Mouse (Mus musculus) adrenal gland, adult 18-20 months (tissue): ENCODE results near the gene Cap2. TPM values are rescaled to one million over a fixed set of nuclear protein-coding genes. Genes with fewer than 3 reads are reported as not detected.

Experiments used
- DNase-seq, 2 experiments: peaks; one replicate each; pipeline ENCODE4 v3.0.0; 2021 to 2022; ENCODE audit warnings: low spot score in 2 of 2
- total RNA-seq, 2 experiments: library from RNA; stranded (reverse); gene quantifications; 1 replicate in 1 of 2; 2 replicates in 1 of 2; pipeline ENCODE4 v1.2.3; 2021

Gene Cap2
- total RNA-seq, 2 experiments from 2014 or later, result 5.1 to 5.6 TPM

- no peak for DNase-seq
Observed at GRCm38 (mm10) chr13:46525295-46526255, 23.9 kb downstream of the Cap2 start.

- DNase-seq, result no peak
Observed at GRCm38 (mm10) chr13:46526645-46527044, 25.0 kb downstream of the Cap2 start.

DNA sequence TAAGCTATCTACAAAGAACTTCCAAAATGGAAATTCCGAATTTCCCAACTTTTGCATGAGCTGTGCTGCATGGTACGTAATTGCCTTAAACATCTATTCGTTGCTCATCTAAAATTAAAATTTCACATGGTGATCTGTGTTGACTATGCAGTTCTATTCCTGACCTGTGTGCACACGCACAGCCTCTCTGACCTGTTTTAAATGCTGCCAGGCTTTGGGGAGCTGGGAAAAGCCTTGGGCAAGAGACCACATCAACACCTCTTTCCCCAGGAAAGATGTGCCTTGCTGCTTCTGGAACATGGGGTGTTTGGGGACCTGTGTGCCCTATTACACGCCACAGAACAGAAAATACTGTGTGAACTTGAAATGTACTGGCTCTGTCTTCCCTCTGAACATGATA lies 25.7 kb downstream of the Cap2 start:
- no peak for DNase-seq

DNA sequence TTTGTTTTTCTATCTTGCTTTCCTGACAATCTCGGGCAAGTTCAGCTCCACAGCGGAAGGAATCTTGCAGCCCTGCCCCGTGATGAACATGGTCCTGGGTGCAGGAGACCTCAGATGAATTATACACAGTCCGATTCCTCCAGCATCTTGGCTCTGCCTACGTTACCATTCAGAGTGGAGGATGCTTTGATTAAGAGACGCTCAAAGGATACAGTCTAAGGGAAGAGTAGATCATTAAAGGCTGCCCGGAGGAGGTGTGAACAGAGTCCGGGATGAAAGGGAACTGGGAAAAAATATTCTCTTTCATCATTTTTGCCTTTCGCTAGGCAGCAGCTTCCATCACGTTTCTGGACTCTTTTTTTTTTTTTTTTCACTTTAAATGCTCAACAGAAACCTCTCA lies 27.4 kb downstream of the Cap2 start:
- DNase-seq, result no peak

GRCm38 (mm10) chr13:46530546-46530945 lies 28.9 kb downstream of the Cap2 start:
- DNase-seq, result no peak

- no peak for DNase-seq
Observed at GRCm38 (mm10) chr13:46531676-46532075, 30.0 kb downstream of the Cap2 start.

GRCm38 (mm10) chr13:46532276-46532675 lies 30.6 kb downstream of the Cap2 start:
- DNase-seq, result no peak

- no peak for DNase-seq
Observed at GRCm38 (mm10) chr13:46533342-46534129, 31.9 kb downstream of the Cap2 start.

DNA sequence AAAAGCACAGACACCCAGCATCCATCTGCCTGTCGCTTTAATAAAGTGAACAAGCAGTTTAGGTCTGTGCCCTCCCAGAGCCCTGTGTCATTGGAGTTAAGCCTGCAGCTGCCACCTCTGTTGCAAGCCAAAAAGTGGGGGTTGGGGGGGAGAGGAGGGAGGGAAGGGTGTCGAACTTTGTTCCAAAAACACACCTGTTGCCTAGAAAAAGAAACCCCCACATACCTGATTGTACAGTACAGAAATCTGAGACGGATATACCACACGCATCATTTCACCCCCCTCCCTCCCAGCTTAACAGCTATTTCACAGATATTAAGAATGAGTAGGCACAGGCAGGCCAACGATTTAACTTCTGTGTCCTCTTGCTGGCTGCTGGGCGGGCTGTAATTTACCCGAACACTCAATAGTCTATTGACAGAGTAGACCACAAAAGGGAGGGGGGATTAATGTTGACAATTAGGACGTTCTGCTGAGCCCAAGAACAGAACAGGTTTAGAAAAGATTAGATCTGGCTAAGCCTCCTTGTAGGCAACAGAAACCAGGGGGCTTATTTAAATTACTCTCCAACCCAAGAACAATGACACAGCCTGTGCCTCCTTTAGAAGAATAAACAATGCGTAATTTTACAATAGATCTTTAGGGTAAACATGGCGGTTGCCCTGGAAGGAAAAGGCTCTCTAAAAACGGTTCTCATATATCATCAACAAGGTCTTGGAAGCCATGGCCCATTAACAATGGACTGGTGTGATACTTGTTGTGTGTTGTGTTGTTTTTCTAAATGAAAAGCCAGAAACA lies 32.7 kb downstream of the Cap2 start:
- DNase-seq, result no peak

DNA sequence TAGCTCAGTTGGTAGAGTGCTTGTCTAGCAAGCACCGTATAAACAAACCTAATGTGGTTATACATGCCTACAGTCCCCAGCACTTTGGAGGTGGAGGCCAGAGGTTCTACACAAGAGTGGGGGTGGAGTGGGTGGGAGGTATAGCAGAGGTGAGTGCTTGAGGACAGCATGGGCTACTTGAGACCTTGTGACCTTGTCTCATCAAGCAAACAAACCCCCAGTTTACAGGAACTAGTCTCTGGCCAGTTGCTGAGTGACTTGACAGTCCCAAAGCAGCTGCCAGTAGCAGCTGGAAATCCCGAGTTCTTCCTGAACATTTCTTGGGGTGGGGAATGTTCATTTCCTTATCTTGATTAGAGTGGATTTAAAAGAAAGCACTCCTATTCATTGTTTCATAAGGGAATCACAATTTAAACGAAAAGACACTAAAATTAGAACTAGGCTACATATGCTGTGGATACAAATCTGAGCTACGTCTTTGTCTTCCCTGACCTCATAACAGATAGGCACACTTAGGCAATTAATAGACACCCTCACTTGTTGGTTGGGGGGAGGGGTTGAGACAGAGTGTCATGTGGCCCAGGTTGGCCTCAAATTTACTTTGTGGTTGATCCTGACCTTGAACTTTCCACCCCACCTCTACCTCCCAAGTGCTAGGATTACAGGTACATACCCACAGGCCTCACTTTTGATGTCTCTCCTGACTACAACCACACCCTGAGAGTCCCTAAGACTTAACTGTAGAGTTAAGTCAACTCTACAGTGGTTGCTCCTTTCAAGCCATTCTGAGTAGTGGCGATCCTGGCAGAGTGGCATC lies 33.5 kb downstream of the Cap2 start:
- no peak for DNase-seq

DNA sequence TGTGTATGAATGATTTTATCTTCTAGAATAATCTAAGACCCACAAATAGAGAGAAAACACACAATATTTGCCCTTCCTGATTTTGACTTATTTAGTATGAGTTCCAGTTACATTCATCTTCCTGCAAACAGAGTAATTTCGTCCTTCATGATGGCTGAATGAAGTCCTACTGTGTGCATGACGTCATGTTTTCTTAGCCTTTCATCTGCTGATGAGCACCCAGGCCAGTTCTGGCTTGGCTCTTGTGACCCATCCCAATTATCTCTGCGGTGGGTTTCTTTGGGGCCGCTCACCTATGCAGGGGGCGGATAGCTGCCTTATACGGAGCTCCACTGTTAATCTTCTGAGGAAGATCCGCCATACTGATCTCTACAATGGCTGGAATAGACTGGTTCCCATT lies 37.6 kb downstream of the Cap2 start:
- no peak for DNase-seq

- no peak for DNase-seq
Observed at GRCm38 (mm10) chr13:46540943-46541342, 39.3 kb downstream of the Cap2 start.

GRCm38 (mm10) chr13:46542782-46543181 lies 41.1 kb downstream of the Cap2 start:
- DNase-seq, result no peak

DNA sequence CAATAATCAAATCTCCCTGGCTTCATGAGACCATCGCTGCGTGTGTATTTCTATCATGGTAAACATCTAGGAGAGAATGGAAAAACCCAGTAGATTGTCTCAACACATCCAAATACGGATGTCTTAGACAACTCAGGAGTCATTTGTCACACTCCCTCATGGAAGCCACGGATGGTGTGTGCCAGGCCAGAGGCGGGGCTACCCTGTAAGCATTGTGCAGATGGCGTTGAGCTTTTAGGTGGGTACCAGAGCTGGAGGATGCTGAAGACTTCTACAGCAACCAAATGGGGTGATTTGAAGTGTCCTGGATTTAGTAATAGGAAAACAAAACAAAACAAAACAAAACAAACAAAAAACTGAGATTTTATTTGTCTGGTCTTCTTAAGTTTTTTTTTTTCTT lies 43.0 kb downstream of the Cap2 start:
- no peak for DNase-seq

- DNase-seq, result no peak
Observed at GRCm38 (mm10) chr13:46545081-46545480, 43.4 kb downstream of the Cap2 start.

DNA sequence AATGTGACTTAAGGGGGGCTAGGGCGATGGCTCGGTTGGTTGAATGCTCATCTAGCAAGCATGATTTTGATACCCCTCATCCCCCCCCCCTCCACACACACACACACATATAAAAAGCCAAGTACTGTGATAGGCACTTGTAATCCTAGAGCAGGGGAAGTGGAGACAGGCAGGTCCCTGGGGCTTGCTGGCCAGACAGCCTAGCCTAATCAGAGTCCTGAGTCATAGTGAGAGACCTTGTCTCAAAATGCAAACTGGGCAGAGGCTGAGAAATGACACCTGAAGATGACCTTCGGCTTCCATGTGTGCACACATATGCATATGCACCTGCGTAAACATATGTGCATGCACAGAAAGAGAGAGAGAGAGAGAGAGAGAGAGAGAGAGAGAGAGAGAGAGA lies 45.2 kb downstream of the Cap2 start:
- DNase-seq, result no peak

- DNase-seq, result no peak
Observed at GRCm38 (mm10) chr13:46547253-46547652, 45.6 kb downstream of the Cap2 start.

DNA sequence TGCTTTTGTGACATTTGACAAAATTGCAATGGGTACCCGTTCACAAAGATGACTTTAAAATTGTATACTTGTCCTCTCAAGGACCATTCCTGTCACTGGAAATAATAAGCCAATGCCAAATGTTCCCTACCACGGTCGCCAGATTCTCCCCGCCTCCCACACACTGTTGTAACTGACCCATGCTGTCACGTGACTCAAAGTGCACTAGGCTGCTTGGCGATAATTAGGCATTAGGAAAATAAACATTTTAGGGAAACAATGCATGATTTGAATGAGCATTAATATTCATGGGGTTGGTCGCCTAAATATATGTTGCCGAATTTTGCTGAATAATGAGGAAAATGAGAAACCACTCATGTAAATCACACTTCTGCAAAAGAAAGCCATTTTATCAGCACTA lies 46.5 kb downstream of the Cap2 start:
- no peak for DNase-seq

DNA sequence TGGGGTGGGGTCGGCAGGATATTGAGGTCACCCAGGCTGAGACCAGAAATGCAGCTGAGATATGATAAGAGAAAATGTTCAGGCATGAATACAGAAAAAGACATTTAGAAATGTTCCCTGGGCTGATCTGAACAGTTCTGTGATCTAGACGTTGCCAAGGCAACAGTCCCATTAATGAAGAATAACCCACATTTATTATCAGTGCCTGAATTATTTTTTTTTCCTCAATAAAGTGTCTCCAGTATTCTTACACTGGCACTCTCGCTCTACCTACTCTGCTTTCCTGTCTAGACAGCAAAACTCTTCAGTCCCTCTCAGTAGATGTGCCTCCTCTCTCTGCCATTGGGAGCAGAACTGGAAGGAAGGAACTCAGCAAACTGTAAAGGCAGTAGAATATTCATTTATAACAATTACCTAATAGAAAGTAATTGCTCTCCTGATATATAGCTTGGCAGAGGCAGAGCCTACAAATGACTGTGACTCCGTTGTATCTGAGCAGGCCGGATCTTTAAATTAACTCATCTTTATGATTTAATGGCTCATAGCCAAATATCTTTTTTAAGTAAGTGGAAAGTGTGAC lies 47.0 kb downstream of the Cap2 start:
- DNase-seq, result no peak

DNA sequence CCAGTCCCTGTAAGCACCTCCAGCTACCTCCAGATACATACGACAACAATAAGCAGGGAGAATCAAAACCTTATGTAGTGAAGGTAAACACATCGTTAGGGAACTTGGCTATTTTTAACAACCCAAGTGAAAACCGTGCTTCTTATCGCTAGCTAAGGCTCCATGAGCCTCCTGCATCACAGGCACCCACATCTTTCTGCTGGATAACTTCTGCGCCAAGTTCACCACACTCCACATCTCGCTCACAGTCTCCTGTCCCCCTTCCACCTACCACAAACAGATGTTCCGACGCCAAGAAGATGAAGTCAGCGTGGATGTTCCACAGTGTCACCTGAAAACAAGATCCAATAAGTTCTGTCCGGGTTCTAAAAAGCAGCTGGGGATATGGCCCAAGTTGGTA lies 49.0 kb downstream of the Cap2 start:
- DNase-seq, result no peak
